Mouse (Mus musculus) cortical plate, adult 2 months (tissue): ENCODE measurements around the gene Duoxa2. TPM values are rescaled to one million over a fixed set of nuclear protein-coding genes. Genes with fewer than 3 reads are reported as not detected.

Experiments used
- H3K27ac ChIP-seq: fragments of 200-500 bp; 2 replicates; pipeline ENCODE4 v1.5.1; 2012; ENCODE audit warnings: low read length, control low read depth, inconsistent platforms; ENCODE audit not compliant: insufficient read depth
- H3K4me1 ChIP-seq: fragments of 200-500 bp; 2 replicates; pipeline ENCODE4 v1.6.1; 2011; ENCODE audit warnings: low read length; ENCODE audit not compliant: control insufficient read depth, insufficient read depth
- H3K4me3 ChIP-seq: fragments of 200-500 bp; 2 replicates; pipeline ENCODE4 v1.5.1; 2011; ENCODE audit warnings: mild to moderate bottlenecking, low read length, control low read depth; ENCODE audit not compliant: insufficient read depth
- CTCF ChIP-seq: fragments of 200-500 bp; IDR thresholded peaks from 2 replicates; pipeline ENCODE4 v1.5.1; 2011; ENCODE audit warnings: mild to moderate bottlenecking, control low read depth, low read length; ENCODE audit not compliant: insufficient read depth; ENCODE audit errors: extremely low read depth
- POLR2A ChIP-seq: fragments of 200-500 bp; IDR thresholded peaks from 2 replicates; pipeline ENCODE4 v1.6.1; 2011; ENCODE audit warnings: mild to moderate bottlenecking, low read length, control low read depth; ENCODE audit not compliant: insufficient read depth; ENCODE audit errors: extremely low read depth
- polyA plus RNA-seq: library from polyadenylated mRNA; depleted of rRNA; stranded (reverse); fragments of >200 nt; gene quantifications from 2 replicates; pipeline ENCODE4 v1.2.3, GENCODE M21; 2012; rRNA removed

The Duoxa2 gene
- polyA plus RNA-seq, 1 experiment, result not detected

GRCm38 (mm10) chr2:122349136-122349785 is 50.6 kb downstream of the Duoxa2 start:
- peaks cover 9% of the 10 kb centered on the region for H3K4me1 ChIP-seq
- 0 out of 2 replicates have a peak, but pooled peaks have one; percentile 23 for TF ChIP-seq POLR2A
- TF ChIP-seq CTCF, result no peak

GRCm38 (mm10) chr2:122351156-122351930 is 52.6 kb downstream of the Duoxa2 start:
- no peak for TF ChIP-seq POLR2A
- TF ChIP-seq CTCF, result no peak
- Histone ChIP-seq H3K27ac (0 out of 2 replicates have a peak overlapping the region, but pooled peaks have one; percentile 32), H3K4me3 (no peak overlapping the region), H3K4me1 (peaks cover 9% of the 10 kb centered on the region)

More at GRCm38 (mm10) chr2:122349136-122349785, 50.6 kb downstream of the Duoxa2 start:
- peak overlapping the region; percentile 42 for H3K4me3 ChIP-seq
- peak overlapping the region; percentile 88; the same call in 1 of the 2 replicates for H3K27ac ChIP-seq

GRCm38 (mm10) chr2:122351931-122352329 is 53.2 kb downstream of the Duoxa2 start:
- TF ChIP-seq POLR2A (no peak), CTCF (no peak)
- Histone ChIP-seq H3K4me3 (no peak overlapping the region), H3K4me1 (peaks cover 9% of the 10 kb centered on the region), H3K27ac (0 out of 2 replicates have a peak overlapping the region, but pooled peaks have one; percentile 32)

Other genes starting within 250 kb of the Duoxa2 start
- gene Spg11, start 180.5 kb upstream of the Duoxa2 start, polyA plus RNA-seq, result 9.7 and 9.8 TPM in 2 replicates
- gene B2m, start 151.2 kb upstream of the Duoxa2 start, polyA plus RNA-seq, result 188 and 212 TPM in 2 replicates
- 0.11 TPM in 1 of 2 replicates, not detected in the other for gene Trim69, start 138.2 kb upstream of the Duoxa2 start, polyA plus RNA-seq
- gene Patl2, start 112.7 kb upstream of the Duoxa2 start, polyA plus RNA-seq, result 0.08 TPM in 1 of 2 replicates, not detected in the other
- gene Terb2, start 112.6 kb upstream of the Duoxa2 start, polyA plus RNA-seq, result not detected in 2 replicates
- 19.8 and 21.2 TPM in 2 replicates for gene Sord, start 64.2 kb upstream of the Duoxa2 start, polyA plus RNA-seq
- 0.02 TPM in 1 of 2 replicates, not detected in the other for gene Duox2, start 451 bp upstream of the Duoxa2 start, polyA plus RNA-seq
- 0.10 and 0.15 TPM in 2 replicates for gene Duoxa1, start 14.8 kb downstream of the Duoxa2 start, polyA plus RNA-seq
- gene Duox1, start 16.8 kb downstream of the Duoxa2 start, polyA plus RNA-seq, result 0.04 TPM in 1 of 2 replicates, not detected in the other
- 70.6 and 72.5 TPM in 2 replicates for gene Shf, start 70.3 kb downstream of the Duoxa2 start, polyA plus RNA-seq
- 0.15 and 0.19 TPM in 2 replicates for gene Slc28a2, start 127.6 kb downstream of the Duoxa2 start, polyA plus RNA-seq
- 0.02 and 0.06 TPM in 2 replicates for gene Gm14085, start 186.0 kb downstream of the Duoxa2 start, polyA plus RNA-seq